Mouse (Mus musculus) CD4-positive helper T cell, adult 2 months (primary cell): ENCODE results near the gene Osbp.

ENCODE experiments used
- DNase-seq: peaks from one replicate; pipeline ENCODE4 v3.0.0-alpha.2; 2012; ENCODE audit warnings: low read depth, missing footprints, low spot score

The Osbp gene

DNA sequence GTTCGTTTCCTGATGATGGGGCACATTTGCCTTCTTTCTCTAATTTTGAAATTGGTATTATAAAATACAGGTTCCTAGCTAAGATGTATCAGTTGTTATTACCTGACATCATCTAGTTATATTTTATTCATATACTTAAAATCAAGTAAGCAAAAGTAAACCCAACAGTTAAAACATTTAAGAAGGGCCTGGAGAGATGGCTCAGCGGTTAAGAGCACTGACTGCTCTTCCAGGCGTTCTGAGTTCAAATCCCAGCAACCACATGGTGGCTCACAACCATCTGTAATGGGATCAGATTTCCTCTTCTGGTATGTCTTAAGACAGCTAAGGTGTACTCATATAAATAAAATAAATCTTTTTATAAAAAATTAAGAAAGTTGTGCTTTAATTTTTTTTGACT, 22.1 kb downstream of the Osbp start:
- DNase-seq = no peak

GRCm38 (mm10) chr19:11989334-11989733, 23.6 kb downstream of the Osbp start:
- no peak for DNase-seq

DNA sequence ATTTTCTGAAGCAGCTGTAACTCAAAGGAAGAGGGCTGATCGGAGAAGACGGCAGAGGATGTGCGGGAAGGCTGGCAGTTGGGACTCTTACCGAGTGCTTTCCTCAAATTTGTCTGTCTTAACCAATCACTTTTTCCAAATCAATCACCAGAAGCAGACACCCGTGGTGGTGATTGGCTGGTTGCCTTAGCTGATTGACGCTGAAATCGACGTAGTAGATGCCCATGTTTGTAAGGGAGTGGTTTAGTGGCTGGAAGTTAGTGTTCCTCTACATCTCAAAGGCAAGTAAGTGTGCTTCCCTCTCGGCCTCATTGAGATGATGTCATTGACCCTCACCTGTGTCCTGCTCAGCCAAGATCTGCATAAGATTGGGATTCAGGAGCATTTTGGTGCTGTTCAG, 26.3 kb downstream of the Osbp start:
- DNase-seq = no peak

GRCm38 (mm10) chr19:11992441-11993029, 26.8 kb downstream of the Osbp start:
- DNase-seq = no peak

DNA sequence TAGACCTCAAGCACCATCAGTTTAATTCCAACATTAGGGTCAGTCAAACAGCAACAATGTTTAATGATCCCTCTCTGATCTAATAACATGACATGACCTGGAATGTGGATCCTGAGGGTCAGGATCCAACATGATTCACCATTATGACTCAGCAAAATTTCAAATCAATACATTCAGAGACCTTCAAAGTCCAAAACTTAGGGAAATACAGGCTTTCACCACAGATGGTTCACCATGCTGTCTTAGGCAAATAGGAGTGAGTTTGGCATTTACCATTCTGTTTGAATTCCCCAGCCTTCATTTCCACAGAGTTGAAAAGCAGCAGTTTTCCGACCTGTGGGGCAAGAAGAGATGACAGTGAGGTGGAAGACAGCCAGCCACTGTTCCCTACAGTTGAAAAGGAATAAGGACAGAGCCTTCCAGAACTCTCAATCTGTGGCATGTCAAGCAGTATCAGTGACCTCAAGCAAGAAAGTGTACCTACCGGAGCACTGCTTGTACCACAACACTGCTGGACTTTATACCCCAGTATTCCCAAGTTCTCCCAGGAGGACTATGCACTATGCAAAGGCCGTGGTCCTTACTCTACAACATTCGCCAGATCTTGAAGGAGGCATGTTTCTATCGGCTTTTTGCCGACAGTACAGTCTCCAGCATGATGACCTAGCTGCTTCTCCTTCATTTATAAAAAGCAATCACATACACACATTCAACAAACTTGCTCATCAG, 29.1 kb downstream of the Osbp start:
- no peak for DNase-seq

DNA sequence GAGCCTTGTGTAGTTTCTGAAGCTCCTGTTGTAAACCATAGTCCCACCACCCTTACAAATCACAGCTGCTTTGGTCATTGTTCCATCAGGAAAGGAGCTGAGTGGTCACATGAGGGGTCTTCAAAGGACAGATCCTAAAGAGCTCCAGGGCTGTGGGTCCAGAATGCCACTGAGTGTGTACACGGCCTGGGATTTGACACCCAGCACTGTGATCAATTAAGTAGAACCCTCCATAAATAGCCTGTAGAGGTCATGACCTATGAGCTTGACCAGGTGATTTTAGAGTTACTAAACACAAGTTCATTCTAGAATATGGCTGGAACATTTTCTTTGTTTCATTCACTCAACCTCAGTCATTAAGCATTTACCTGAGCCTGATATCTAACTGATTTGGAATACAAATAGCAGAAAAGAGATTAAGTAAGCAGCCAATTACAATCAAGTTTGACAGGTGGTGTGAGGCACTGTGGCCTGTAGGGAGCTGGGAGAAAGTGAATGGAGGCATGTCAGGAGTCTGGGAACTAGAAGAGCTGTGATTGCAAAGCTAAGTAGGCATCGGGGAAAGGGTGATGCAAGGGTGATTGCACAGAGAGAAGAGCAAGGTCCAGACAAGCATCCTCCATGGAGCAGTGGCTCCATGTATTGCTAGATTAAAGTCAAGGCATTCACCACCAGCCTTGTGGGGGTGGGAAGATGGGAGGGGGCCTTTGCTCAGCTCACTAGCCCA, 30.1 kb downstream of the Osbp start:
- no peak for DNase-seq

DNA sequence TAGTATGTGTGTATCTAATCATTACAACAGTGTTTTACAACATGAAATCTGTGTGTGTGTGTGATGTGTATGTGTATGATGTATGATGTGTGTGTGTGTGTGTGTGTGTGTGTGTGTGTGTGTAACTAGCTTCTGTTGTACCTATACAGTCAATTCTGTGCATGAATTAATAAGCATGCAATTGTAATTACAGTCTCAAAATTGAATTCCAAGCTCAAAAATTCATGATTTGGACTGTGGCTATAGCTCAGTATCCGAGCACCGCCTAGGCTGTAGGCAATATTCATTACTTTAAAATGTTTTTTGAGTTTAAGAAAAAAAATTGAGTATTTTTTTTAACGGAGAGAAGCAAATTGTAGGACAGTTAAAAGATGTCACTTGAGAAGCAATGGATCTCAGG, 35.9 kb downstream of the Osbp start:
- no peak for DNase-seq

- DNase-seq = peak; percentile 81
Observed at GRCm38 (mm10) chr19:12002125-12002524, 36.4 kb downstream of the Osbp start.

DNA sequence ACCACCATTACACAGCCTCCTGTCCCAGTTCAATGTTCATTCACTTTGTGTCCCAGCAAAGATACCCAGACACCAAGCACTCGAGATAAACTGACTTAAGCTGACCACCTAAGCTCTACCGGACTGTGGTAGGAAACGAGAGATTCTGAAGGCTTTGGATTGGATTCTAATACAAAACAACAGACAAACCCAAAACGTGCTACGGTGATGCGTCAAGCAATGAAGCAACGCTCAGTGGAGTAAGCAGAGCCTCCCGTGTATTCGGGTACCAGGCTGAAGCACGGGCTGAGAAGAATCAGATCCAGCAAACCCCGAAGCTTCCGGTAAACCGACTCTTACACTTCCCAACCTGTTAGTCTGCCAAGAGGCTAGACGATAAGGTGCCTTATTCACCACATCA, 37.0 kb downstream of the Osbp start:
- no peak for DNase-seq

DNA sequence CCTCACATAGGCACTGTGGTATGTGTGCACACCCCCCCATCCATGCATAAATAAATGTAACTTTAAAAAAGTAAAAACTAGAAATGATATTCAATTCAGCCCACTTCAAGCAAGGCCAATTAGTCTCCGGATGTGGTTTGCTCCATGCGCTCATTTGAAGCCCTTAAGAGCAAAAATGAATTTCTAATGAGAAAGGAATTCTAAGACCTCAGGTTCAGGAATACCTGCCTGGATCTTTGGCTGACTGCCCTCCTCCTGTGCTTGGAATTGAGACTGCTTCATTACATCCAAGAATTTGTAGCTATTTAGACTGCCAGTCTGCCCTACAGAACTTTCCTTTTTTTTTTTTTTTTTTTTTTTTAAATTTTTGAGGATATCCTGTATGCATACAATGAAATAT, 37.8 kb downstream of the Osbp start:
- DNase-seq = no peak

- peak; percentile 43 for DNase-seq
Observed at GRCm38 (mm10) chr19:12004216-12005008, 38.7 kb downstream of the Osbp start.

DNA sequence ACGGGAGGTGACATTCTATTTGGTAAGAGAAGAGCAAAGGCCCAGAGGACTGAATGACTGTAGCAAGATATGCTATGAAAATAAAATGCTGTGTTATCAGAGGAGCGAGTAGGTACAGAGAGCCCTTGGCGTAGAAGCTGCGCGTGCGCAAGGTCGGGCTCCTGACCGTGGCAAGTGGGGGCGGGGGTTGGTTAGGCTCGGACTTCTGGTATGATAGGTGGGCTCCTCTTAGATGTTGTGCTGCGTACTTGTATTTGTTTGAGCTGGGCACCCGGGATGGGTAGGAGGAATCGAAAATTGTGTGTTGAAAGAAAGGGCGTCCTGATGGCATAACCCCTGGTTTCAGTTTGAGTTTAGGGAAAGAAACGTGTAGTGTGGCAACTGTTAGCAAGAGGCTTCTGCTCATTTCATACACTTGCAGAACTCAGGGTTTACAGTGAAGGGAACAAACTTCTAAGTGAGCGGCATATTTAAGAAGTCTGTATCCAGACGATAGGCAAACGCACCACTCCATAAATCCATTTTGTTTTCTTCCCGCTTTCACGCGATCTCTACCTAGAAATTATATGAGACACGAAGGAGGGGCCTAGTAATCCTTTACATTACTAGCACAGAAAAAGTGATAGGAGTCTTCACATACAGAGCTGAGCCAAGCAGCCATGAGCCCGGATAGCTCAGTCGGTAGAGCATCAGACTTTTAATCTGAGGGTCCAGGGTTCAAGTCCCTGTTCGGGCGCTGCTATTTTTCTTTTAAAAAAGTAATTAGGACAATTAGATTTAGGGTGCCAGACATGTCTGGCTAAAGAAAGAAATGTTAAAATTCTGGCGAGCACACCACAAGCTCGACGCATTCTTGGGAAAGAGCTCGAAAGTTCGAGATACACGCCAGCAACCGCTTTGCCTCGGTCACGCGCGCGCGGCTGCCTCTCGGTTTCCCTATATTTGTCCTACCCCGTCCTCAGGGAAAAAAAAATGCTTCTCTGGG, 39.9 kb downstream of the Osbp start:
- peak; percentile 91 for DNase-seq

DNA sequence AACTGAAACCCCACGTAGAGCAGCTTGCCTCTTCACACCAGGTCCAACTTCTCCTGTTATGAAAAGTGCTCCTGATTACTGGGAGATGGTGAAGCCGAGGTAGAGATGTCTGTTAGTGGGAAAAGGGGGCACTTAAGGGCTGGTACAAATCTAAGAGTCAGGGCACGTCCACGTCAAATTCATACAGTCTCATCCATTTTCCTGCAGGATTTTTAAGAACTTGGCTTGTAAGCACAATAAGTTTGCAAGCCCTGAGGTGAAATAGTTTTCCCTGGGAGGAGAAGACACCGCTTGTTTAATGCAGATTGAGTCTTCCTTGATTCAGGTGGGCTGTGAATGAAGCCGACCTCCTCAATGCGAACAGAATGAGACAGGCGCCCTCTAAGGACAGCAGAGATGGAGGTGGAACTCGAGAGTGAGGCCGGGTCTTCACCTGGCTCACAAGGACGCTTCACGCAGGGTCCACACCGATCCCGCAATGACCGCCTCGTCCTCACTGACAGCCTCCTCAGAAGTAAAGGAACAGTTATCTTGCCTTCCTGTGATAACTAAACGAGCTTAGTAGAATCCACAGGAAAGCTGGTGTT, 40.7 kb downstream of the Osbp start:
- peak; percentile 36 for DNase-seq

DNA sequence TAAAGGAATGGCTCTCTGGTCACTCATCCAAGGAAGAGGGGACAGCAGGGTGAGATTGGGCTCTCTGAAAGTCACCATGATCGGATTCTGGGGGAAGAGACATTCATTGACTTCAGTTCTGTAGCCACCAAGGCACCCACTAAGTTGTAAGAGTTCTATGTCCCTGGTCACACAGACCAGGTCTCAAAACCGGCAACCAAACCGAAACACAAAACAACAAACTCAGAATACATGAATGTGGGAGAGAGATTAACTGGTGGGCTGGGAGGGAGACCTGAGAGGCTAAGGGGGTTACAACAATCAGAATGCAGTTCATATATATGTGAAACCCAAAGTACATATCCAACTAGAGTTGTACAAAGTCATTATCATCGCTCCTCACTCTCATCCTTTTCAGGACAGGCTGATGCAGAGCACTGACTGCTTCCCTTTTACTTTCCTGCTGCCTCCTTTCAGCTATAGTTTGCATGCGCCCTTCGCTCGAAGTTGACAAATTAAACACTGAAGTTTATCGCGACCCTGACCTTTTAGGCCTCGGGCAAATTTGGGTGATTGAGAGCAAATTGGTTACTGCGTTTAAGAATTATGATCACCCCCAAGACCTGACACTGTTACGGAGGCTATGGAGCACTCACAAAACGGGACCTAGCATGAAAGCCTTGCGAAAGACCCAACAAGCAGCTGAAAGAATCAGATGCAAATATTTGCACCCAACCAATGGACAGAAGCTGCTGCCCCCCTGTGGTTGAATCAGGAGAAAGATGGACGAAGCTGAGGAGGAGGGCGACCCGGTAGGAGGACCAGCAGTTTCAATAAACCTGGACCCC, 41.6 kb downstream of the Osbp start:
- peak; percentile 37 for DNase-seq

- no peak for DNase-seq
Observed at GRCm38 (mm10) chr19:12008410-12009380, 43.0 kb downstream of the Osbp start.

DNA sequence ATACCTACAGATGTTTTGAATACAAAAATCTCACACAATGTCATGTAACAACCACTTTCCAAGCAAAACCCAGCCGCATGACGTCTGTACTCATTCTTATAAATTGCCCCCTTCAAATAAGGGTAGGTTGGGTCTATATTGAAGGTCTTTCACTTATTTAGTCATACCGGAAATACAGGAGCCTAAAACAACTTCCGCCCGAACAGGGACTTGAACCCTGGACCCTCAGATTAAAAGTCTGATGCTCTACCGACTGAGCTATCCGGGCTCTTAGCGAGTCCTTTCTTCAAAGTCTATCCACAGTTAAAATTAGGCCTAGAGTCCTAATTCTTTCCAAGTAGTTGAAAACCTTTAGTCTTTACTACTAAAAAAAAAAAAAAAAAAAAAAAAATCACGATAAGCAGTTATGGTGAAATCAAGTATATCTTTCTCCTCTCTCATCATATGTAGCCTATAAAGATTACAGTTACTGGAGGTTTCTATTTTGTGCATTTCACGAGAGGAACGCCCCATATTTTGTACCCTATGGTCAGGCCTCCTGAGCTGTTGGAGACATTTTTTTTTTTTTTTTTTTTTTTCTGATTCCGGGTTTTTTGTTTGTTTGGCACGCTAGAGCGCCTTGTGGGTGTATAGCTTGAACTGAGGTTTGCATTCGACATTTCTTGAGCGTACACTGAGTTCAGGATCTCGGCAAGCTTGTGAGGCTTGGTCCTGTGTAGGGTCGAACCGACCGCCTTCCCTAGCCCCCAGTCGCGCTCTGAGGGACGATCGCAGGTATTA, 44.0 kb downstream of the Osbp start:
- DNase-seq = peak; percentile 86

DNA sequence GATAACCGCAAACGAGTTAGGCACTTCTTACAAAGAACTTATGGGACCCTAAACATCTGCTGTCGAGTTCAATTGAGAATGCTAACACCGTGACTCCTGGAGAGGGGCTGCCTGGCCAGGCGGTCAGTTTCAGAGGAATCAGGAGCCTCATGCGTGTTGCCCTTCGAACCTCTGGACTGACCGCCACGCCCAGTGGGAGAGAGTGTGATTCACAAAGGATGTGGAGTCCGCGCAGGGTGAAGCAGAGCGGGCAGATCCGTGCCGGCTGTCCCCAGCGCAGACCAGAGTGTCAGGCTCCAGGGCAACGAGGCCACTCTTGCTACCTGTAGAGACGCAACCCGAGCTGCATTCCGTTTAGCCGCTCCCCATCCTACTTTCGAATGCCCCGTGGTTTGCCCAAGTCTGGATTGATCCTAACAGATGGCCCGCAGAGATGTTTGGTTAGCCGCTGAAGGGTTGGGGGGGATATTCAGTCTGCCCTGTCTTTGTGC, 44.6 kb downstream of the Osbp start:
- peak; percentile 65 for DNase-seq
